Mouse (Mus musculus): ENCODE measurements around the gene Ostm1. TPM values are rescaled to one million over a fixed set of nuclear protein-coding genes. Genes with fewer than 3 reads are reported as not detected.

Ostm1 gene
- total RNA-seq, 2 experiments from 2014 or later: 42.3 to 47.3 TPM

- no peak for ATAC-seq (replicated peaks; ENCODE audit: poor library complexity)
Observed at GRCm38 (mm10) chr10:42618291-42618690, 34.7 kb downstream of the Ostm1 start.

GRCm38 (mm10) chr10:42625907-42626306, 42.3 kb downstream of the Ostm1 start:
- no peak for ATAC-seq (replicated peaks; ENCODE audit: poor library complexity)

GRCm38 (mm10) chr10:42630596-42631355, 47.2 kb downstream of the Ostm1 start:
- no peak for ATAC-seq (replicated peaks; ENCODE audit: poor library complexity)

GRCm38 (mm10) chr10:42631754-42632452, 48.3 kb downstream of the Ostm1 start:
- no peak for ATAC-seq (replicated peaks; ENCODE audit: poor library complexity)

GRCm38 (mm10) chr10:42632453-42633360, 49.1 kb downstream of the Ostm1 start:
- ATAC-seq (replicated peaks; ENCODE audit: poor library complexity): no peak

GRCm38 (mm10) chr10:42633361-42634121, 49.9 kb downstream of the Ostm1 start:
- peak; percentile 23 for ATAC-seq (replicated peaks; ENCODE audit: poor library complexity)

GRCm38 (mm10) chr10:42634122-42634720, 50.6 kb downstream of the Ostm1 start:
- no peak for ATAC-seq (replicated peaks; ENCODE audit: poor library complexity)

- ATAC-seq (replicated peaks; ENCODE audit: poor library complexity): no peak
Observed at GRCm38 (mm10) chr10:42635046-42635445, 51.4 kb downstream of the Ostm1 start.

GRCm38 (mm10) chr10:42635566-42636359, 52.1 kb downstream of the Ostm1 start:
- no peak for ATAC-seq (replicated peaks; ENCODE audit: poor library complexity)

GRCm38 (mm10) chr10:42636360-42637182, 52.9 kb downstream of the Ostm1 start:
- ATAC-seq (replicated peaks; ENCODE audit: poor library complexity): peak; percentile 16; the same call in 1 of the 2 replicates

- ATAC-seq (replicated peaks; ENCODE audit: poor library complexity): peak; percentile 61
Observed at GRCm38 (mm10) chr10:42637183-42637788, 53.7 kb downstream of the Ostm1 start.

- ATAC-seq (replicated peaks; ENCODE audit: poor library complexity): 0 out of 2 replicates have a peak, but pooled peaks have one; percentile 23
Observed at GRCm38 (mm10) chr10:42639856-42640255, 56.2 kb downstream of the Ostm1 start.

GRCm38 (mm10) chr10:42643638-42644037, 60.0 kb downstream of the Ostm1 start:
- no peak for ATAC-seq (replicated peaks; ENCODE audit: poor library complexity)

- no peak for ATAC-seq (replicated peaks; ENCODE audit: poor library complexity)
Observed at GRCm38 (mm10) chr10:42646340-42646739, 62.7 kb downstream of the Ostm1 start.

- no peak for ATAC-seq (replicated peaks; ENCODE audit: poor library complexity)
Observed at GRCm38 (mm10) chr10:42661916-42662315, 78.3 kb downstream of the Ostm1 start.

- ATAC-seq (replicated peaks; ENCODE audit: poor library complexity): no peak
Observed at GRCm38 (mm10) chr10:42669970-42670369, 86.3 kb downstream of the Ostm1 start.

- no peak for ATAC-seq (replicated peaks; ENCODE audit: poor library complexity)
Observed at GRCm38 (mm10) chr10:42672798-42673197, 89.2 kb downstream of the Ostm1 start.

- no peak for ATAC-seq (replicated peaks; ENCODE audit: poor library complexity)
Observed at GRCm38 (mm10) chr10:42675571-42675970, 91.9 kb downstream of the Ostm1 start.
